Mouse (Mus musculus) CH12.LX (cell line): ENCODE measurements around the gene Fhit.

ENCODE experiments used
- CTCF ChIP-seq, 2 experiments: IDR thresholded peaks in 1 of 2; conservative IDR thresholded peaks in 1 of 2; 2 replicates each; pipeline ENCODE4 v1.5.1; 2011 to 2012; ENCODE audit warnings: low read depth in 2 of 2, low read length in 2 of 2, improper control_type of control experiment in 1 of 2, inconsistent platforms in 1 of 2, mild to moderate bottlenecking in 1 of 2, moderate library complexity in 1 of 2
- ETS1 ChIP-seq: conservative IDR thresholded peaks from 2 replicates; pipeline ENCODE4 v1.6.1; 2012; ENCODE audit warnings: low read depth, mild to moderate bottlenecking, inconsistent platforms, low read length, improper control_type of control experiment, moderate library complexity
- MAZ ChIP-seq: IDR thresholded peaks from 2 replicates; pipeline ENCODE4 v1.6.1; 2012; ENCODE audit warnings: low read depth, mild to moderate bottlenecking, inconsistent platforms, low read length, improper control_type of control experiment, moderate library complexity
- MXI1 ChIP-seq: IDR thresholded peaks from 2 replicates; pipeline ENCODE4 v1.6.1; 2011; ENCODE audit warnings: mild to moderate bottlenecking, low read depth, low read length, improper control_type of control experiment
- NELFE ChIP-seq: IDR thresholded peaks from 2 replicates; pipeline ENCODE4 v1.6.1; 2011; ENCODE audit warnings: low read depth, low read length, improper control_type of control experiment
- POLR2AphosphoS2 ChIP-seq: IDR thresholded peaks from 2 replicates; pipeline ENCODE4 v1.6.1; 2011; ENCODE audit warnings: low read depth, low read length, improper control_type of control experiment

DNA sequence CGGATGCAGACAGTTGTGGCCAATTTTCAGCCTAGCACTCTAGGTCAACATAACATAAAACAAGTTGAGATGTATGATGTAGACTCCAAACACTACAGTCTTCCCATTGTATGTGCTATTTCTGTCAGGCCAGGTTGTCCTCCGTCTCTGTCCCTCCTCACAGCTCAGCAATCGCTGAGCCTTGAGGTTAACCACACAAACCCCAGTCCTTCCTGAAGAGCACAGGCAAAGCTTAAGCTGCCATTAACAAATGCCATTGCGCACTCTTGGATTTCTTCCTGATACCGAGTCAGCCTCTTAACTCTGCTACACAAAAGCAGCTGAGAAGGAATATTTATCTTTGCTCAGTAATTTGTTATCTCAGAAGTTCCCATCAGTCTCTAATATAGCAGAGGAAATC lies 568.4 kb downstream of the Fhit start:
- TF ChIP-seq ETS1 (no peak), CTCF (conservative IDR thresholded peaks at IDR 0.05 in 1 of 2, IDR thresholded peaks at IDR 0.05 in 1 of 2; ENCODE audit: low read depth in 2 of 2, low read length in 2 of 2) (no peak), MAZ (no peak), NELFE (no peak), POLR2AphosphoS2 (no peak), MXI1 (no peak)
